Mouse (Mus musculus) gonadal fat pad, adult 2 months (tissue): ENCODE data around the gene Zfp78. TPM values are rescaled to one million over a fixed set of nuclear protein-coding genes. Genes with fewer than 3 reads are reported as not detected.
"Not testable (repeated sequence)": the region's sequence is repeated elsewhere in the genome, so short reads cannot be mapped to it uniquely, and the experiment has no call there.

Experiments used
- DNase-seq: peaks from one replicate; pipeline ENCODE4 v3.0.0-alpha.2; 2012; ENCODE audit warnings: low read depth
- polyA plus RNA-seq: library from polyadenylated mRNA; depleted of rRNA; stranded (reverse); fragments of >200 nt; gene quantifications from 2 replicates; pipeline ENCODE4 v1.2.3, GENCODE M21; 2012; rRNA removed

Gene Zfp78
- 0.49 and 0.90 TPM in 2 replicates for polyA plus RNA-seq

DNA sequence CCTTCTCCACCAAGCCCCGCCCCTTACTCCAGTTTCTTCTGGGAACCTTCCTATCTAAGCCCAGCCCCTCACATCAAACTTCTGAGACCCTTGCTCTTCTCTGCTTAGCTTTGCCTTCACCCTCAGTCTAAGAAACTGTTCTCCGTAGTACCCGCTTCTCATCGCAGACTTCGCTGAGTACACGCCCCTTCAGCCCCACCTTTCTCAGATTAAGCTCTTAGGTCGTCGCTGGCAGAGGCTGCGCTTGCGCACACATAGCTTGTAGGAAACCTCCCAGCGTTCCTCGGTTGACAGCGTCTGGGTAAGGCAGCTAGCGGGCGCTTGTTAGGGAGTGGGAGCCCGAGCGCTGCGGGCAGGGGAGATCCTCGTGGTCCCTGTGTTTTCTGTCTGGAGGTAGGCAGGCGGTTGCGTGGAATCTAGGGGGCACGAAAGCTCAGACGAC is at the start of gene Zfp78:
Zfp78 (plus strand) TSS at position 234 of the 442 bp plus-strand sequence.
- peak; percentile 71 for DNase-seq

DNA sequence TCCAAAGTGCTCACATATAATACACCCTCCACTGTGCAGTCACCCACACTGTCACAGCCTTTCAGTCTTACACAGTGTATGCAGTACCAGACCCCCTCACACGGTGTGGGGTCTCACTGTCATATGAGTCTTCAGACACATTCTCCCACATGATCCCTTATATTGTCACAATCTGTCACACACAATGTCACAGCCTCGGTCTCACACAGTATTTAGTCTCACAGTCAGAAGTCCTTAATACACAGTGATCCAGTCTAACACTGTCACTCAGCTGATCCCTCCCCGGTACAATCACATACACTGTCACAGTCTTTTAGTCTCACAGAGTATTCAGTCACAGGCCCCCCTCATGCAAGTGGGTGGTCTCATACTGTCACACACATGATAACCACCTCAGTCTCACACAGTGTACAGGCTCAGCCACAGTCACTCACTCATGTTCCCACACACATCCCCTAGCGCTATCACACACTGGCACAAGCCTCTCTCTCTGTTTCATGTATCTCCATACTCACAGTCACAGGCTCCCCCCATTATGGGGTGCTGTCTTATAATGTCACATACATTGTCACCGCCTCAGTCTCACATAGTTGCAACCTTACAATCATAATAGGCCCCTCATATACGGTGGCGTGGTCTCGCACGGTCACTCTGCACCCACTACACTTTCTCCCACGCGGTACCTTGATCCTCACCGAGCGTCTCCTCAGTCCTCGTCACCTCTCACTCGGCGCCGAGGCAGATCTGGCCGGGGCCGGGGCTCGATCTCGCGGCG is 32.4 kb upstream of the Zfp78 start:
- DNase-seq: no peak

DNA sequence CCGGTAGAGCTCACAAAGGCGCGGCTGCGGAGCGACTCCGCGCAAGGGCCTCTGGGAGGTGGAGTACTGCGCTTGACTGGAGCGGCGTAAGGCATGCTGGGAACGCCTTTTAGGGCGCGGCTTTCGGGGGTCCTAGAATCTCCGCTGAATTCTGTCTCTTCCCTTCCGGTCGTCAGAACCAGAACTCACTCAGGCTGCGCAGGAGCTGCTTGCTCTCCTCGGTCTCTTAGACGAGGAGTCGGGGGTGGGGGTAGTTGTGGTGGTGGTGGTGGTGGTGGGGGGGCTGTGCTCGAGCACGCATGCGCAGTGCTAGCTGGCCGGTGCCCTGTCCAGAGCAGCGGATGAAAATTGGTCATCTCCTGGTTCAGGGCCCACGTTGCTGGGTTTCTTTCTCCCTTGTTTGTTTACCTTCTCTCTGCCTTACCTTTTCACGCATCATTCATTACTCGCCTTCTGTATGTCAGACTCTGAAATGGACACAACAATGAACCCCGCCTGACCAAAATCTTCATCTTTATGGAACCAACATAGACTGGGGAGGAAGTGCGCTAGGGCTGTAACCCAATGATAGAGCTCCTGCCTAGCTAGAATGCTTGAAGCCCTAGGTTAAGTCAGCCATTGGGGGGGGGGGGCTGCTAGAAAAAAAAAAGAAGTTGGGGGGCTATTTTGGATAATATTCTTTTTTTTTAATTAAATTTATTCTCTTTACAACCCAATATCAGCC is 31.7 kb upstream of the Zfp78 start, which contains the start of gene Zfp583:
Zfp583 (minus strand) TSS at position 53 of the 724 bp plus-strand sequence.
- peak; percentile 10 for DNase-seq

GRCm38 (mm10) chr7:6339865-6340264 is 23.2 kb upstream of the Zfp78 start:
- no peak for DNase-seq

GRCm38 (mm10) chr7:6343501-6344071 is 19.5 kb upstream of the Zfp78 start, which contains the start of gene Gm3854:
TSS of gene Gm3854 (plus strand) at chr7:6343759.
- DNase-seq: no peak

DNA sequence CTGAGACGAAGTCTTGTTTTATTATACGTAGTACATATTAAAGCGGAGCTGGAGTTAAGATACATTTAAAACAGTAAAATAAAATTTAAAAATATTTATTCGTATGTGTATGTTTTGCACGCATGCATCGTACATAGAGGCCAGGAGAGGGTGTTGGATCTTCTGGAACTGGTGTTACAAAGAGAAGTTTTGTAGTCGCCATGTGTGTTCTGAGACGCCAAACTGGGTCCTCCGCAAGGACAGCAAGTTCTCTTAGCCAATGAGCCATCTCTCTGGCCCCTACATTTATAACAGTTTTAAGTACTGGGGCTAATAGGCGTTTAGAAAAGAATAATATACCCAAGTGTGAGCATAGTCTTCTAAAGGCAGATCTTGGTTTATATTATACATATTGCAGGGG is 19.0 kb upstream of the Zfp78 start:
- no peak for DNase-seq

DNA sequence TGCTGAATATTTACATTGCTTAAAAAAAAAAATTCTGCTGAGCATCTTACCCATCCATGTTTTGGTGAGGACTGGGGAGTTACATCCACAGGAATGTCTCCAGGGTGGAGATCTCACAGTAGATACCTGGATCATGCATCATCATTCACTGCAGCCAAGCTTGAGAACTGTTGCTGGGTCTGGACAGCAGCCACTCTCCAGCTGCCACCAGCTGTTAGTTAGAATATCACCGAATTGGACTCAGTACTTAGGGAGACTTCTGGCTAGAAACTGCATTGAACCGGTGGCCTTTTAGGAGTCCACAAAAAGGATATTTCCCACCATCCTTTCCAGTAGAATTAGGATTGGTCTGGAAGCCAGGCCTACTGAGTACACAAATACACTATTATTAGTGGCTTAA is 5.0 kb upstream of the Zfp78 start:
- DNase-seq: no peak

DNA sequence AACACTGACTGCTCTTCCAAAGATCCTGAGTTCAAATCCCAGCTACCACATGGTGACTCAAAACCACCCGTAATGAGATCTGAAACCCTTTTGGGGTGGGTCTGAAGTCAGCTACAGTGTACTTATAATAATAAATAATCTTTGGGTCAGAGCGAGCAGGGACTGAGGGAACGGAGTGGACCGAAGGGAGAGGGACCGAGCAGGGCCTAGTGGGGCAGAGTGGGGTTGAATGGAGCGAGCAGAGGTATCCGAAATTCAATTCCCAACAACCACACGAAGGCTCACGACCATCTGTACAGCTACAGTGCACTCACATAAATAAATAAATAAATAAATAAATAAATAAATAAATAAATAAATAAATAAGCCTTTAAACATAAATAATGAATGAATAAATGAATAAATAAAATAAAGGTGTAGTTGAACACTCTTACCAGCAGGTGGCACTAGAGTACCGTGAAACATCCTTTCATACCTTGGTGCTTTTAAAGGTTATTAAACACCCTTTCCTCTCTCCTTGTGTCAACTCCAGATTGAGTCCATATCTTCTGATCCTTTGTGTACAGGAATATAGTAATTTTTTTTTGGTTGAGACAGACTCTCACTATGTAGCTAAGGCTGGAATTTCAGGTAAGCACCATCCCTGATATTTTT is 4.0 kb upstream of the Zfp78 start:
- DNase-seq: no peak

DNA sequence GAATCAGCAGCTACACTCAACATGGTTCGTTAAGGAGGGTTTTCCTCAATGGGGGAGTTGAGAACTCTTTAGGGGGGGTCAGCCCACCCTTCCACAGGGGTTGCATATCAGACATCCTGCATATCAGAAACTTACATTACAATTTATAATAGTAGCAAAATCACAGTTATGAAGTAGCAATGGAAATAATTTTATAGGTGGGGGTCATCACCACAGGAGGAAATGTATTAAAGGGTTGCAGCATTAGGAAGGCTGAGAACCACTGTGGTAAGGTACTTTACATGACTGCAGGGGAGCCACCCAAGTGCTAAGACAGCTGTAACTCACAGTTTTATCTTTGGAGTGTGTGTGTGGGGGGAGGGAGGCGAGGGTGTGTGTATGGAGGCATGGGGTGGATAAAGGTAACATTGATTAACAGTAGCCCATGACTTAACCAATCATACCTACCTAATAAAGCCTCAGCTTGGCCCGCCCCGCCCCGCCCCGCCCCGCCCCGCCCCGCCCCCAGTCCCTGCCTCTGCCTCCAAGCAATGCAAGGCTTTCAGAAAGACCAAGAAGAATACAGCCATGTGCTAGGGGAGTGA is 2.5 kb upstream of the Zfp78 start:
- no peak for DNase-seq

DNA sequence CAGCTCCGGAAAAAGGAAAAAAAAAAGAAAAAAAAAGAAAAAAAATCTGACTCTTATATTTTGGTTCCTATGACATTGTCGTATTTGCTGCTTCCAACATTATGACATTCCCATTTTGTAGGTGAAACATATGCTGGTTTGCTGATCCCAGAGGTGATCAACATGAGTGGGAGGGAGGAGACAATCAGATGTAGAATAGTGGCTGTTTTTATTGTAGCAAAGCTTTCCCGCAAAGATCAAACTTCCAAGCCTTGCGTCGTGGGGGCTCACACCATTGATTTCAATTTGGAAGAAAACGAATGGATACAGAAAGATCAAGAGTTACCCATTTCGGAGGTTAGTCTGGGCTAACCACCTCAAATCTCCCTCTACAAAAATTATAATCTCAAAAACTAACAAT is 1.3 kb upstream of the Zfp78 start:
- DNase-seq: no peak

- DNase-seq: peak; percentile 85
These were observed 623 bp upstream of the Zfp78 start for GRCm38 (mm10) chr7:6362268-6363046.

- no peak for DNase-seq
These were observed 1.7 kb downstream of the Zfp78 start for GRCm38 (mm10) chr7:6364761-6365160.

- no peak for DNase-seq
These were observed 4.1 kb downstream of the Zfp78 start for GRCm38 (mm10) chr7:6367185-6367584.

DNA sequence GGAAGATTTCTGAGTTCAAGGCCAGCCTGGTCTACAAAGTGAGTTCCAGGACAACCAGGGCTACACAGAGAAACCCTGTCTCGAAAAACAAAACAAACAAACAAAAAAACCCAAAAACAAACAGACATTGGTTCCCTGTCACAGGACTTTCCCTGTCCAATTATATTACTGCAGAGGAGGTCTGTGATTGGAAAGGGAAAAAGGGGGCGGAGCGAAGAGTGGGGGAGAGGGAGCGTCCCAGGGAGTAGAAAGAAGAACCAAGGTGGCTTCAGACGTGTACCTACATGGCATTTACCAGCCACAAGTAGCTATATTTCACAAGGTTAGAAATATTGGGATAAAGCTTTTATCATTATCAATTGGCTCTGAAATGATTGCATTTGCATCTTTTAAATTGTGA is 5.1 kb downstream of the Zfp78 start:
- not testable (repeated sequence) for DNase-seq

GRCm38 (mm10) chr7:6369460-6369859 is 6.4 kb downstream of the Zfp78 start:
- DNase-seq: no peak

- no peak for DNase-seq
These were observed 9.9 kb downstream of the Zfp78 start for GRCm38 (mm10) chr7:6372993-6373392.

GRCm38 (mm10) chr7:6378441-6378840 is 15.4 kb downstream of the Zfp78 start:
- DNase-seq: no peak

DNA sequence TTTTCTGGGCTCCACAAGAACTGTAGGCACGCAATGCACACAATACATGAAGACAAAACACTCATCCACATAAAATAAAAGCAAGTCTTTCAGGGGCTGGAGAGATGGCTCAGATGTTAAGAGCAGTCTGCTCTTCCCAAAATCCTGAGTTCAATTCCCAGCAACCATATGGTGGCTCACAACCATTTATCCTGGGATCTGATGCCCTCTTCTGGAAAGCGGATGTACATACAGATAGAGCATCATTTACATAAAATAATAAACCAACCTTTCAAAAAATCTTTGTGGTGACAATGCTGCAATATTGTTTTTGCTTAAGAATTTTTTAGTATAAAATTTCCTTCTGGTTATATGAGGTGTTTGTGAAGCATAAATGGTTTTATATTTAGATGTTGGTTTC is 18.4 kb downstream of the Zfp78 start:
- no peak for DNase-seq

GRCm38 (mm10) chr7:6383044-6383455 is 20.0 kb downstream of the Zfp78 start, which contains the start of gene Zfp28:
TSS of gene Zfp28 (plus strand) at chr7:6383295.
- no peak for DNase-seq

DNA sequence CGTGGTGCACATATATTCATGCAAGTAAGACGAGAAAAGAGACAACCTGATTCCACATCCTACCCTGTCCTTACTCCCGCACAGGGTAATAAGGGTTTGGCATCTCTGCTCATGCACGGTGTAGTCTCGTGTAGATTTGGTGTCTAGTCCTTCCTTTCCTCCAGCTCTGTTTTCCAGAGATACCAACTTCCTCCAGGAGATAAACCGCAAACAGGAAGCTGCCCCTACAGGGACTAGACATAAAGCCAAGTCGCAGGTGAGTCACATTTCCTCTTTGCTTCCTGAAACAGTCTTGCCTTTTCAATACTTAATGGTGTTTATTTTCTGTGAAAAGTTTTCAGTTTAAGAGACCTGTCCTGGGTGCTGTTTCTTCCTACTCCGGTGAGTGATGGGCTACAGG is 20.9 kb downstream of the Zfp78 start:
- no peak for DNase-seq

- DNase-seq: no peak
These were observed 23.9 kb downstream of the Zfp78 start for GRCm38 (mm10) chr7:6386995-6387394.
